Mouse (Mus musculus) midbrain, embryonic 13.5 days (tissue): ENCODE measurements at regions not wholly inside any gene's neighbourhood (a gene's known extent, or its start where the extent isn't known, plus 50 kb on each side); places are given as distances from the start of the nearest gene placed in this dataset.

ENCODE experiments used
- ATAC-seq: fragments of 200-750 bp; cut with Nextera tagmentation; 2 replicates; pipeline ENCODE4 v1.8.0; 2017; ENCODE audit warnings: mild to moderate bottlenecking, moderate TSS enrichment, moderate library complexity
- H3K27ac ChIP-seq: fragments of 300-500 bp; sonication (generic); 2 replicates; pipeline ENCODE4 v1.5.1; 2015; ENCODE audit warnings: inconsistent platforms, mild to moderate bottlenecking, moderate library complexity
- H3K27me3 ChIP-seq: fragments of 300-500 bp; sonication (generic); 2 replicates; pipeline ENCODE4 v1.6.1; 2015; ENCODE audit warnings: mild to moderate bottlenecking, inconsistent platforms
- H3K36me3 ChIP-seq: fragments of 300-500 bp; sonication (generic); 2 replicates; pipeline ENCODE4 v1.6.1; 2015; ENCODE audit warnings: mild to moderate bottlenecking, inconsistent platforms
- H3K4me1 ChIP-seq: fragments of 300-500 bp; sonication (generic); replicated peaks from 2 replicates; pipeline ENCODE4 v1.6.1; 2015; ENCODE audit warnings: inconsistent platforms
- H3K4me2 ChIP-seq: fragments of 300-500 bp; sonication (generic); replicated peaks from 2 replicates; pipeline ENCODE4 v1.6.1; 2015; ENCODE audit warnings: moderate library complexity, mild to moderate bottlenecking, inconsistent platforms
- H3K4me3 ChIP-seq: fragments of 300-500 bp; sonication (generic); replicated peaks from 2 replicates; pipeline ENCODE4 v1.5.1; 2015; ENCODE audit warnings: mild to moderate bottlenecking, inconsistent platforms
- H3K9ac ChIP-seq: fragments of 300-500 bp; sonication (generic); replicated peaks from 2 replicates; pipeline ENCODE4 v1.6.1; 2015; ENCODE audit warnings: mild to moderate bottlenecking, inconsistent platforms
- H3K9me3 ChIP-seq: fragments of 300-500 bp; sonication (generic); 2 replicates; pipeline ENCODE4 v1.6.1; 2016; ENCODE audit warnings: mild to moderate bottlenecking, inconsistent platforms
- WGBS: fragments of 180-500 bp; shearing (Covaris S2); methylation state at CpG from one replicate; pipeline ENCODE4 v1.1.7; 2015; 5-methylcytosine and 5-hydroxymethylcytosine counted together

DNA sequence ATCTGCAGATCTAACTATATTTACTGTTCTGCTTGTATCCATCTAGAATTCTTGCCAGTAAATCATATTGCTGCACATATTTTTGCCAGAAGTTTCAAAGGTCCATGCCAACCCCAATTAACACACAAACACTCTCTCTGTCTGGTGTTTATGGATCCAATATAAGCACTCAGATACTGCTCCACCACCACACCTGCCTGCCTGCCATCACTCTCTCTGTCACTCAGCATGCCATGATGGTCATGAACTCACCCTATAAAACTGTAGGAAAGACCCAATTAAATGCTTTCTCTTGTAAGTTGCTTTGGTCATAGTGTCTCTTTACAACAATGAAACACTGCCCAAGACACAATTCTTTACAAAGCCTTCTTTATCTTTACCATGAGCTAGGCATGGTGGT, 66.8 kb upstream of the Il15 start:
- no peak overlapping the region for H3K27ac ChIP-seq
- no peak for ATAC-seq
- no peaks in the 10 kb centered on the region for H3K9me3 ChIP-seq
- no peak overlapping the region for H3K4me3 ChIP-seq
- H3K9ac ChIP-seq = no peak overlapping the region
- H3K27me3 ChIP-seq = no peaks in the 10 kb centered on the region
- H3K4me1 ChIP-seq = no peaks in the 10 kb centered on the region
- no peak overlapping the region for H3K4me2 ChIP-seq
- no peaks in the 10 kb centered on the region for H3K36me3 ChIP-seq

DNA sequence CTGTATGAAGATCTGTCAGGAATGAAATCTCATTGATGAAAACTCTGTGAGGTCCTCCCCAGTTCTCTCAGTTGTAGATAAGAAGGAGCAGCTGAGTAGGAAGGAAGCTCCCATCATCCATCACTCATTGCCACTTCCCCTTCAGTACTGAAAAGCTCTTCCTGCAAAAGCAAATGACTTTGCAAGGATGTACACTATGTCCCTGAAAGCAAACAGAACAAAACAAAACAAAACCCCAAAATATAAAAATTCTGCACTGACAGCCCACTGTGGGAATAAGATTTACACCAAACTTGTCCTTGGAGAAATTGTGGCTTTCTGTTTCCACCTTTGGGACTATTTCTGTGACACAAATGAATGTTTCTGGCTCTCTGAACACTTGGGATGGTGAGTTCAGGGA, 59.8 kb upstream of the Il15 start:
- no peak overlapping the region for H3K27ac ChIP-seq
- ATAC-seq = no peak

DNA sequence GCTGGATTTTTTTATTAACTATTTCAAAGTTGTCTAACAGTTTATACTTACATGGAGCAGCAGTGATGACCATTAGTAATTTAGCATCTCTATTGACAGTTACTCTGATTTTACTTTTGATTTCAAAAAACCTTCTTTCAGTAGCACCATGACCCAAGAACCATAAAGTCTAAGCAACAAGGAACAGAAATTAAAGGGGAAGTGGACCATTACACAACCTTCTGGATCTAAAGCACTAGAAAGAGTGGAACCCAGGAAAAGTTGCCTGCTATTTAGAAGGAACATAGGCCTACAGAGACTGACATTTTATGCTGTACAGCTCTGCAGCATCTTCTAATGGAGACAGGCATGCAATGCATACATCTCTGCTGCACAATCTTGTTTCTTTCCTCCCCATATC, 56.0 kb upstream of the Il15 start:
- H3K4me1 ChIP-seq = no peaks in the 10 kb centered on the region
- H3K9ac ChIP-seq = no peak overlapping the region
- ATAC-seq = no peak
- no peaks in the 10 kb centered on the region for H3K36me3 ChIP-seq
- no peaks in the 10 kb centered on the region for H3K9me3 ChIP-seq
- no peak overlapping the region for H3K4me3 ChIP-seq
- no peak overlapping the region for H3K4me2 ChIP-seq
- H3K27ac ChIP-seq = no peak overlapping the region
- no peaks in the 10 kb centered on the region for H3K27me3 ChIP-seq

More for the DNA sequence above, 59.8 kb upstream of the Il15 start:
- H3K9me3 ChIP-seq = no peaks in the 10 kb centered on the region
- H3K36me3 ChIP-seq = no peaks in the 10 kb centered on the region
- H3K4me3 ChIP-seq = no peak overlapping the region
- no peak overlapping the region for H3K9ac ChIP-seq
- H3K4me1 ChIP-seq = no peaks in the 10 kb centered on the region
- no peaks in the 10 kb centered on the region for H3K27me3 ChIP-seq
- H3K4me2 ChIP-seq = no peak overlapping the region

DNA sequence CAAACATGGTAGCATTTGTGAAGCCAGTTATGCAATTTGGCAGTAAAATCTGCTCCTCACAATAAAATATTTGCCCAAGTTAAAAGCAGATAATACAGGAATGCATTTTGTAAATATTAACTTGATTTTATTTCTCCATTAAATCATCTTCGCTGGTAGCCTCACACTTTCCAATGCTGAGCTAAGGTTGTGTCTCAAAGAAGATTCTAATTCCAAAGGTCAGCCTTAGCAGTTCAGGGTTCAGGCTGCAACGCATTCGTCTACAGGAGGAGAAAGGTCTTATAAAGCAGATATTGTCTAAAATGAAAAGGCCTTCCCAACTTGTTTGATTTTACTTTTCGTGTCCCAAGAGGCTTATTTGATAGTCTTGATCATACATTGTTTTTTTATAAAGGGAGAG, 51.0 kb upstream of the Il15 start:
- 69% methylated on average over 4 of the region's 4 CpGs for WGBS
- H3K27me3 ChIP-seq = no peaks in the 10 kb centered on the region
- no peak for ATAC-seq
- H3K9me3 ChIP-seq = no peaks in the 10 kb centered on the region
- H3K9ac ChIP-seq = no peak overlapping the region
- H3K36me3 ChIP-seq = no peaks in the 10 kb centered on the region
- H3K4me2 ChIP-seq = no peak overlapping the region
- H3K27ac ChIP-seq = no peak overlapping the region
- no peaks in the 10 kb centered on the region for H3K4me1 ChIP-seq
- H3K4me3 ChIP-seq = no peak overlapping the region
